Mouse (Mus musculus) heart, postnatal 25 days (tissue): ENCODE measurements at regions not wholly inside any gene's neighbourhood (a gene's known extent, or its start where the extent isn't known, plus 50 kb on each side); places are given as distances from the start of the nearest gene placed in this dataset.

Experiments used
- DNase-seq: peaks from one replicate; pipeline ENCODE4 v3.0.0; 2022; ENCODE audit warnings: low spot score
- intact Hi-C: fragments of 180-260 bp; cut with DNase I; formaldehyde crosslinking; loops from one replicate; pipeline ENCODE4 v1.15.1; 2025

GRCm38 (mm10) chr13:107720874-107721574 lies 323.2 kb upstream of the Smim15 start:
- intact Hi-C loops = no loop called here

GRCm38 (mm10) chr13:107718973-107719620 lies 325.1 kb upstream of the Smim15 start:
- intact Hi-C loops = no loop called here
- no peak for DNase-seq

More at GRCm38 (mm10) chr13:107720874-107721574, 323.2 kb upstream of the Smim15 start:
- DNase-seq = no peak

- no peak for DNase-seq
- intact Hi-C loops = no loop called here
Observed at GRCm38 (mm10) chr13:107715616-107716015, 328.6 kb upstream of the Smim15 start.

- intact Hi-C loops = no loop called here
- DNase-seq = no peak
Observed at GRCm38 (mm10) chr13:107714001-107714400, 330.2 kb upstream of the Smim15 start.

GRCm38 (mm10) chr13:107711341-107711994 lies 332.8 kb upstream of the Smim15 start:
- intact Hi-C loops = no loop called here
- no peak for DNase-seq

- intact Hi-C loops = no loop called here
- no peak for DNase-seq
Observed at GRCm38 (mm10) chr13:107710368-107710767, 333.9 kb upstream of the Smim15 start.

GRCm38 (mm10) chr13:107709828-107710227 lies 334.4 kb upstream of the Smim15 start:
- intact Hi-C loops = no loop called here
- no peak for DNase-seq

- intact Hi-C loops = no loop called here
- DNase-seq = no peak
Observed at GRCm38 (mm10) chr13:107703736-107704135, 340.5 kb upstream of the Smim15 start.

GRCm38 (mm10) chr13:107700268-107701139 lies 343.7 kb upstream of the Smim15 start:
- DNase-seq = no peak
- intact Hi-C loops = no loop called here

- no peak for DNase-seq
- intact Hi-C loops = no loop called here
Observed at GRCm38 (mm10) chr13:107699251-107699650, 345.0 kb upstream of the Smim15 start.

GRCm38 (mm10) chr13:107698345-107698744 lies 345.9 kb upstream of the Smim15 start:
- intact Hi-C loops = no loop called here

GRCm38 (mm10) chr13:107692123-107692830 lies 352.0 kb upstream of the Smim15 start:
- DNase-seq = no peak
- intact Hi-C loops = no loop called here

More at GRCm38 (mm10) chr13:107698345-107698744, 345.9 kb upstream of the Smim15 start:
- DNase-seq = no peak

- intact Hi-C loops = no loop called here
- DNase-seq = no peak
Observed at GRCm38 (mm10) chr13:107688972-107689371, 355.3 kb upstream of the Smim15 start.

GRCm38 (mm10) chr13:107685231-107685630 lies 359.0 kb upstream of the Smim15 start:
- intact Hi-C loops = no loop called here
- no peak for DNase-seq

- no peak for DNase-seq
- intact Hi-C loops = no loop called here
Observed at GRCm38 (mm10) chr13:107683909-107684308, 360.3 kb upstream of the Smim15 start.

- no peak for DNase-seq
- intact Hi-C loops = no loop called here
Observed at GRCm38 (mm10) chr13:107681719-107682118, 362.5 kb upstream of the Smim15 start.

GRCm38 (mm10) chr13:107678860-107679259 lies 365.4 kb upstream of the Smim15 start:
- intact Hi-C loops = loop anchor here (5.0 to 10.0 kb wide), 2 partner anchors 213 to 476 kb away; partner anchors contain the start of genes Ercc8 and Ndufaf2
- no peak for DNase-seq

- intact Hi-C loops = loop anchor here (5.0 to 10.0 kb wide), 2 partner anchors 215 to 478 kb away; partner anchors contain the start of genes Ercc8 and Ndufaf2
Observed at GRCm38 (mm10) chr13:107677091-107677470, 367.2 kb upstream of the Smim15 start.

More at GRCm38 (mm10) chr13:107677091-107677470, 367.2 kb upstream of the Smim15 start:
- DNase-seq = no peak
